Mouse (Mus musculus) limb, embryonic 12.5 days (tissue): ENCODE measurements around the gene Gm28305. TPM values are rescaled to one million over a fixed set of nuclear protein-coding genes. Genes with fewer than 3 reads are reported as not detected.

Source experiments
- ATAC-seq: fragments of 200-750 bp; cut with Nextera tagmentation; 2 replicates; pipeline ENCODE4 v1.8.0; 2017; ENCODE audit warnings: low read depth, moderate TSS enrichment; ENCODE audit not compliant: insufficient number of reproducible peaks, insufficient read depth, low FRiP score, low TSS enrichment
- H3K27ac ChIP-seq: fragments of 300-500 bp; sonication (generic); 2 replicates; pipeline ENCODE4 v1.5.1; 2016; ENCODE audit warnings: mild to moderate bottlenecking, moderate library complexity
- H3K27me3 ChIP-seq: fragments of 300-500 bp; sonication (generic); 2 replicates; pipeline ENCODE4 v1.6.1; 2016; ENCODE audit warnings: mild to moderate bottlenecking, moderate library complexity
- H3K36me3 ChIP-seq: fragments of 300-500 bp; sonication (generic); 2 replicates; pipeline ENCODE4 v1.6.1; 2016; ENCODE audit warnings: mild to moderate bottlenecking, moderate library complexity
- H3K4me1 ChIP-seq: fragments of 300-500 bp; sonication (generic); replicated peaks from 2 replicates; pipeline ENCODE4 v1.6.1; 2016
- H3K4me2 ChIP-seq: fragments of 300-500 bp; sonication (generic); 2 replicates; pipeline ENCODE4 v1.6.1; 2016; ENCODE audit warnings: mild to moderate bottlenecking, moderate library complexity
- H3K4me3 ChIP-seq: fragments of 300-500 bp; sonication (generic); replicated peaks from 2 replicates; pipeline ENCODE4 v1.5.1; 2016; ENCODE audit warnings: mild to moderate bottlenecking
- H3K9ac ChIP-seq: fragments of 300-500 bp; sonication (generic); replicated peaks from 2 replicates; pipeline ENCODE4 v1.6.1; 2016; ENCODE audit warnings: mild to moderate bottlenecking, moderate library complexity
- H3K9me3 ChIP-seq: fragments of 300-500 bp; sonication (generic); 2 replicates; pipeline ENCODE4 v1.6.1; 2016; ENCODE audit warnings: mild to moderate bottlenecking, moderate library complexity
- WGBS: fragments of 180-500 bp; shearing (Covaris S2); methylation state at CpG from one replicate; pipeline ENCODE4 v1.1.7; 2016; 5-methylcytosine and 5-hydroxymethylcytosine counted together
- polyA plus RNA-seq: library from polyadenylated mRNA; unstranded; fragments of >200 nt; fragmentation: Nextera tagmentation; extraction: Ambion mirVana; gene quantifications from 2 replicates; pipeline ENCODE4 v1.2.1, GENCODE M21; 2016

The Gm28305 gene
- not detected in 2 replicates for polyA plus RNA-seq

DNA sequence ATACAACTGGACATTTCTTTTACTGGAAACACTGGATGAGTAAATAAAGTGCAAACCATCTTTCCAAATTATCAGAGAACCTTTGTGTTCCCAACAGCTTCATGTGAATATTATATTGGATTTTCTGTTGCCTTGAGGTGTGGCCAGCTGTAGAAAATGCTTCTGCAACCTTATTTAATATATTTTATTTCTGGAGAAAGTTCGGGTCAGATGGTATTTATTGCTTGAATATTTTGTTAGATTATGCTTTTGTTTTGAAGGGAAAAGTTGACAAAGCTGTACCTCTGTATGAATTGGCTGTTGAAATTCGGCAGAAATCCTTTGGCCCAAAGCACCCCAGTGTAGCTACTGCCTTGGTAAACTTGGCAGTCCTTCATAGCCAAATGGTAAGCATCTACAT is at the start of gene Gm28305:
Gene Gm28305, plus strand, starts transcription at position 301 of the 400 bp plus-strand sequence.
- H3K9me3 ChIP-seq = no peaks in the 10 kb centered on the region
- no peak within 1 kb of the TSS for H3K4me3 ChIP-seq
- no peak within 1 kb of the TSS for H3K27ac ChIP-seq
- no peak for ATAC-seq
- no peak within 1 kb of the TSS for H3K9ac ChIP-seq
- no peaks in the 10 kb centered on the region for H3K27me3 ChIP-seq
- WGBS = 71% methylated on average over 2 of the region's 2 CpGs
- no peaks in the 10 kb centered on the region for H3K4me1 ChIP-seq
- H3K36me3 ChIP-seq = peaks cover 60% of the 10 kb centered on the region
- no peak within 1 kb of the TSS for H3K4me2 ChIP-seq

DNA sequence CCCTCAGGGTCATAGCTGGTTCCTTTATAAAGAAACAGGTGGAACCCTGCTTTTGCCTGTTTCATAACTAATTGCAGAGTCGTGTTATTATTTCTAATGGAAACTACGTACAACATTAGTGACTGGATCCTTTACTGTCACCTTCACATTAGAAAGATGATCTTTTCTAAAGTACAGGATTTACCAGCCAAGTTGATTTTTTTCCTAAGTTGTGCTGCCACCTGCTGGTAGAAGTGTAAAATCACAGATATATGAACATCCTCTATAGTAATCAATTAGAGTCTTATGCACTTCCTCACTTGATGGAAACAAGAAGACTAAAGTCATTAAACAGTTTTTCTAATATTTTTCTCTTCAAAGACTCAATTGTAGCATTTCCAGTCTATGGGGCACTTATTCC is 44.0 kb upstream of the Gm28305 start:
- H3K4me1 ChIP-seq = 0 out of 2 replicates have a peak, but pooled peaks cover 4% of the 10 kb centered on the region
- H3K27ac ChIP-seq = no peak overlapping the region
- no peak overlapping the region for H3K9ac ChIP-seq
- no peak overlapping the region for H3K4me3 ChIP-seq
- no peak overlapping the region for H3K4me2 ChIP-seq
- no peaks in the 10 kb centered on the region for H3K36me3 ChIP-seq
- WGBS = 15% methylated on average over 2 of the region's 2 CpGs
- ATAC-seq = no peak
- no peaks in the 10 kb centered on the region for H3K9me3 ChIP-seq
- H3K27me3 ChIP-seq = peaks cover 16% of the 10 kb centered on the region; the same call in 1 of the 2 replicates

GRCm38 (mm10) chr9:104000601-104001000 is 39.9 kb upstream of the Gm28305 start:
- WGBS = 65% methylated on average over 3 of the region's 3 CpGs
- H3K27me3 ChIP-seq = peaks cover 9% of the 10 kb centered on the region; the same call in 1 of the 2 replicates
- peaks cover 3% of the 10 kb centered on the region for H3K36me3 ChIP-seq
- ATAC-seq = no peak
- H3K4me3 ChIP-seq = no peak overlapping the region
- H3K4me2 ChIP-seq = no peak overlapping the region
- no peak overlapping the region for H3K27ac ChIP-seq
- no peak overlapping the region for H3K9ac ChIP-seq
- no peaks in the 10 kb centered on the region for H3K9me3 ChIP-seq
- H3K4me1 ChIP-seq = peaks cover 12% of the 10 kb centered on the region

DNA sequence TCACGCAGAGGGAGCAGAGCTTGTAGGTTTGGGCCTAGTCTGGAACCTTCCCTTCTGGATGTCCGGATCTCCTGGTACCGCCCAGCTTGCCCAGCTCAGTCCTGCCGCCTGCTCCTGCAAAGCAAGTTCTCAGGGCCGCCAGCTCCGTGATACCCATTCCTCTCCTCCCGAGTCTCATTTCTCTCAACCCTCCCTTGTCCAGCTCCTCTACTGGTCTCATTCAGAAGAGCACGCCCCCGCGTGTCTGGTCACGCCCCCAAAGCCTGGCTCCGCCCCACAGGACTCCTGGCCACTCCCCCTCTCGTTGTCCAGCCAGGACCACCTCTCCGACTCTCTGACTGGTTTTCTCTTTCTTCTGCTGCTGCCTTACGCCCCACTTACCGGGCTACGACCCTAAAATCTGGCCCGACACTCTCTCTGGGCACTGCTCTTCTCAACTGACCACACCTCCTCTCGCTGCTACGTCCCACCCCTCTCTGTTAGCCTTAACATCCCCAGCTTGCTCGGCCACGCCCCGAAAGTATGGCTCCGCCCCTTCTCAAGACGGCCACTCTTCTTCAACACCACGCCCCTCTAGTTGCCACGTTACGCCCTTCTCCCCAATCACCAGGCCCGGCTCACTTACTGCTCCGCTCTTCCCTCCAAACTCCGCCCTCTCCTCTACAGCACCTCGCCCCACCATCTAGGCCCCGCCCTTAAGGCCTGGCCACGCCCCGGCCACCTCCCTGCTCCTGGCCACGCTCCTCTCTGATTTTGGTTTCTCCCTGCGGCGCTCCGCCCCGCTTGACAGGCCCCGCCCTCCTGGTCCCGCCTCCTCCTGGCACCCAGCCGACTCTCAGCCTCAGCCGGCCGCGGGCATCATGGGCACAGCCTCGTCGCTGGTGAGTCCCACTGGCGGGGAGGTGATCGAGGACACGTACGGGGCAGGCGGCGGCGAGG is 38.3 kb upstream of the Gm28305 start, which contains the start of gene Nphp3:
Gene Nphp3, plus strand, starts transcription at position 624 of the 939 bp plus-strand sequence.
- peak within 1 kb of the TSS; percentile 61 for H3K9ac ChIP-seq
- H3K36me3 ChIP-seq = peaks cover 14% of the 10 kb centered on the region
- WGBS = under 1% methylated on average over 55 of the region's 55 CpGs
- peak within 1 kb of the TSS; percentile 88 for H3K27ac ChIP-seq
- peak within 1 kb of the TSS; percentile 67 for H3K4me3 ChIP-seq
- peak within 1 kb of the TSS; percentile 59 for H3K4me2 ChIP-seq
- no peaks in the 10 kb centered on the region for H3K9me3 ChIP-seq
- H3K27me3 ChIP-seq = peaks cover 9% of the 10 kb centered on the region; the same call in 1 of the 2 replicates
- peak; percentile 98 for ATAC-seq
- H3K4me1 ChIP-seq = peaks cover 12% of the 10 kb centered on the region

DNA sequence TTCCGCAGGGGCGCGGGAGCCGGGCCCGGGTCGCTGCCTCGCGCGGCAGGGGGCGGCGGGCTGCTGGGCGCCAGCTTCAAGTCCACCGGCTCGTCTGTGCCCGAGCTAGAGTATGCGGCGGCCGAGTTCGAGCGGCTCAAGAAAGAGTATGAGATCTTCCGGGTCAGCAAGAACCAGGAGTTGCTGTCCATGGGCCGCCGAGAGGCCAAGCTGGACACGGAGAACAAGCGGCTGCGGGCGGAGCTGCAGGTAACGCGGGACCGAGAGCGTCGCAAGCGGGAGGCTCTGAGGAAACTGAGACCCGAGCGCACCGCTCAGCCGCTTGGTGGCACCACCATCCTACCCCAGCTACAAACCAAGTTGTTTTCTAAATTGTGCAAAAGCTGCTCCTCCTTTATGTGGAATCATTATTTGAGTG is 37.5 kb upstream of the Gm28305 start:
- H3K36me3 ChIP-seq = peaks cover 15% of the 10 kb centered on the region
- peak overlapping the region; percentile 61 for H3K9ac ChIP-seq
- peak overlapping the region; percentile 59 for H3K4me2 ChIP-seq
- H3K4me3 ChIP-seq = peak overlapping the region; percentile 67
- WGBS = under 1% methylated on average over 37 of the region's 37 CpGs
- peak overlapping the region; percentile 86 for H3K27ac ChIP-seq
- H3K9me3 ChIP-seq = no peaks in the 10 kb centered on the region
- H3K4me1 ChIP-seq = peaks cover 12% of the 10 kb centered on the region
- ATAC-seq = peak; percentile 46
- H3K27me3 ChIP-seq = peaks cover 8% of the 10 kb centered on the region; the same call in 1 of the 2 replicates

- ATAC-seq = no peak
- Histone ChIP-seq H3K27ac (no peak overlapping the region), H3K9ac (no peak overlapping the region), H3K4me2 (no peak overlapping the region), H3K4me1 (no peaks in the 10 kb centered on the region), H3K27me3 (no peaks in the 10 kb centered on the region), H3K9me3 (no peaks in the 10 kb centered on the region), H3K4me3 (no peak overlapping the region), H3K36me3 (peaks cover 61% of the 10 kb centered on the region)
- WGBS = 84% methylated on average over 1 of the region's 1 CpGs
Measured at GRCm38 (mm10) chr9:104014526-104014925, 25.9 kb upstream of the Gm28305 start.

GRCm38 (mm10) chr9:104021026-104021425 is 19.4 kb upstream of the Gm28305 start:
- WGBS = 92% methylated on average over 10 of the region's 10 CpGs
- Histone ChIP-seq H3K4me3 (no peak overlapping the region), H3K36me3 (peaks cover 83% of the 10 kb centered on the region), H3K27me3 (no peaks in the 10 kb centered on the region), H3K4me1 (no peaks in the 10 kb centered on the region), H3K9ac (no peak overlapping the region), H3K9me3 (no peaks in the 10 kb centered on the region), H3K27ac (no peak overlapping the region), H3K4me2 (no peak overlapping the region)
- no peak for ATAC-seq

GRCm38 (mm10) chr9:104027186-104027585 is 13.3 kb upstream of the Gm28305 start:
- no peak for ATAC-seq
- no peak overlapping the region for H3K4me3 ChIP-seq
- no peaks in the 10 kb centered on the region for H3K4me1 ChIP-seq
- no peaks in the 10 kb centered on the region for H3K27me3 ChIP-seq
- H3K27ac ChIP-seq = no peak overlapping the region
- H3K9ac ChIP-seq = no peak overlapping the region
- H3K36me3 ChIP-seq = peaks cover 67% of the 10 kb centered on the region
- H3K4me2 ChIP-seq = no peak overlapping the region
- 93% methylated on average over 8 of the region's 8 CpGs for WGBS
- 0 out of 2 replicates have a peak, but pooled peaks cover 6% of the 10 kb centered on the region for H3K9me3 ChIP-seq

- ATAC-seq = no peak
- Histone ChIP-seq H3K36me3 (peaks cover 60% of the 10 kb centered on the region), H3K9me3 (0 out of 2 replicates have a peak, but pooled peaks cover 6% of the 10 kb centered on the region), H3K4me2 (no peak overlapping the region), H3K4me3 (no peak overlapping the region), H3K27ac (no peak overlapping the region), H3K4me1 (no peaks in the 10 kb centered on the region), H3K27me3 (no peaks in the 10 kb centered on the region), H3K9ac (no peak overlapping the region)
- WGBS = 86% methylated on average over 11 of the region's 11 CpGs
Measured at GRCm38 (mm10) chr9:104029861-104030260, 10.6 kb upstream of the Gm28305 start.

- no peak overlapping the region for H3K9ac ChIP-seq
- no peak overlapping the region for H3K27ac ChIP-seq
- no peak for ATAC-seq
- no peak overlapping the region for H3K4me2 ChIP-seq
- H3K27me3 ChIP-seq = no peaks in the 10 kb centered on the region
- H3K36me3 ChIP-seq = peaks cover 64% of the 10 kb centered on the region
- H3K4me1 ChIP-seq = no peaks in the 10 kb centered on the region
- H3K4me3 ChIP-seq = no peak overlapping the region
- no peaks in the 10 kb centered on the region for H3K9me3 ChIP-seq
- 77% methylated on average over 8 of the region's 8 CpGs for WGBS
Measured at GRCm38 (mm10) chr9:104034231-104034630, 6.2 kb upstream of the Gm28305 start.

GRCm38 (mm10) chr9:104034718-104035117 is 5.7 kb upstream of the Gm28305 start:
- Histone ChIP-seq H3K9ac (no peak overlapping the region), H3K36me3 (peaks cover 63% of the 10 kb centered on the region), H3K9me3 (no peaks in the 10 kb centered on the region), H3K4me3 (no peak overlapping the region), H3K27me3 (no peaks in the 10 kb centered on the region), H3K4me2 (no peak overlapping the region), H3K4me1 (no peaks in the 10 kb centered on the region), H3K27ac (no peak overlapping the region)
- 74% methylated on average over 6 of the region's 6 CpGs for WGBS
- ATAC-seq = no peak
